Mouse (Mus musculus) embryonic facial prominence, embryonic 12.5 days (tissue): ENCODE data around the gene Ubap2. TPM values are rescaled to one million over a fixed set of nuclear protein-coding genes. Genes with fewer than 3 reads are reported as not detected.

ENCODE experiments used
- ATAC-seq: fragments of 200-750 bp; cut with Nextera tagmentation; 2 replicates; pipeline ENCODE4 v1.8.0; 2017; ENCODE audit not compliant: insufficient number of reproducible peaks, insufficient read depth, low FRiP score, low TSS enrichment
- H3K27ac ChIP-seq: fragments of 300-500 bp; sonication (generic); 2 replicates; pipeline ENCODE4 v1.5.1; 2016; ENCODE audit warnings: mild to moderate bottlenecking
- H3K27me3 ChIP-seq: fragments of 300-500 bp; sonication (generic); 2 replicates; pipeline ENCODE4 v1.6.1; 2016; ENCODE audit warnings: mild to moderate bottlenecking, moderate library complexity
- H3K36me3 ChIP-seq: fragments of 300-500 bp; sonication (generic); 2 replicates; pipeline ENCODE4 v1.6.1; 2016; ENCODE audit warnings: mild to moderate bottlenecking
- H3K4me1 ChIP-seq: fragments of 300-500 bp; sonication (generic); 2 replicates; pipeline ENCODE4 v1.6.1; 2016
- H3K4me2 ChIP-seq: fragments of 300-500 bp; sonication (generic); replicated peaks from 2 replicates; pipeline ENCODE4 v1.6.1; 2016; ENCODE audit warnings: mild to moderate bottlenecking, moderate library complexity
- H3K4me3 ChIP-seq: fragments of 300-500 bp; sonication (generic); 2 replicates; pipeline ENCODE4 v1.5.1; 2016; ENCODE audit warnings: mild to moderate bottlenecking
- H3K9ac ChIP-seq: fragments of 300-500 bp; sonication (generic); 2 replicates; pipeline ENCODE4 v1.6.1; 2016; ENCODE audit warnings: mild to moderate bottlenecking, moderate library complexity
- H3K9me3 ChIP-seq: fragments of 300-500 bp; sonication (generic); 2 replicates; pipeline ENCODE4 v1.6.1; 2016; ENCODE audit warnings: mild to moderate bottlenecking, moderate library complexity
- WGBS: fragments of 180-500 bp; shearing (Covaris S2); methylation state at CpG from one replicate; pipeline ENCODE4 v1.1.7; 2016; 5-methylcytosine and 5-hydroxymethylcytosine counted together
- polyA plus RNA-seq: library from polyadenylated mRNA; unstranded; fragments of >200 nt; fragmentation: Nextera tagmentation; extraction: Ambion mirVana; gene quantifications from 2 replicates; pipeline ENCODE4 v1.2.1, GENCODE M21; 2016

The Ubap2 gene
- polyA plus RNA-seq, 1 experiment from 2014 or later: 74.4 TPM

- 0 out of 2 replicates have a peak overlapping the region, but pooled peaks have one; percentile 2 for H3K9ac ChIP-seq
- H3K4me3 ChIP-seq: no peak overlapping the region
- H3K27me3 ChIP-seq: no peaks in the 10 kb centered on the region
- H3K36me3 ChIP-seq: peaks cover 93% of the 10 kb centered on the region
- WGBS: 68% methylated on average over 3 of the region's 3 CpGs
- H3K4me2 ChIP-seq: no peak overlapping the region
- H3K9me3 ChIP-seq: no peaks in the 10 kb centered on the region
- ATAC-seq: no peak
- no peaks in the 10 kb centered on the region for H3K4me1 ChIP-seq
- H3K27ac ChIP-seq: no peak overlapping the region
Measured at GRCm38 (mm10) chr4:41196861-41197610, 77.9 kb downstream of the Ubap2 start.

GRCm38 (mm10) chr4:41195328-41195727, 79.6 kb downstream of the Ubap2 start:
- peaks cover 89% of the 10 kb centered on the region for H3K36me3 ChIP-seq
- no peaks in the 10 kb centered on the region for H3K27me3 ChIP-seq
- 86% methylated on average over 15 of the region's 15 CpGs for WGBS
- 0 out of 2 replicates have a peak overlapping the region, but pooled peaks have one; percentile 4 for H3K27ac ChIP-seq
- H3K4me1 ChIP-seq: no peaks in the 10 kb centered on the region
- H3K9me3 ChIP-seq: no peaks in the 10 kb centered on the region
- H3K9ac ChIP-seq: no peak overlapping the region
- H3K4me2 ChIP-seq: no peak overlapping the region
- ATAC-seq: no peak
- H3K4me3 ChIP-seq: no peak overlapping the region

- peaks cover 78% of the 10 kb centered on the region for H3K36me3 ChIP-seq
- H3K9me3 ChIP-seq: no peaks in the 10 kb centered on the region
- H3K4me1 ChIP-seq: no peaks in the 10 kb centered on the region
- 69% methylated on average over 14 of the region's 14 CpGs for WGBS
- no peak overlapping the region for H3K4me3 ChIP-seq
- no peaks in the 10 kb centered on the region for H3K27me3 ChIP-seq
- no peak overlapping the region for H3K9ac ChIP-seq
- H3K4me2 ChIP-seq: no peak overlapping the region
- ATAC-seq: no peak
- H3K27ac ChIP-seq: peak overlapping the region; percentile 26; the same call in 1 of the 2 replicates
Measured at GRCm38 (mm10) chr4:41192544-41193512, 82.1 kb downstream of the Ubap2 start.

GRCm38 (mm10) chr4:41189809-41190208, 85.1 kb downstream of the Ubap2 start:
- no peak for ATAC-seq
- Histone ChIP-seq H3K27me3 (no peaks in the 10 kb centered on the region), H3K4me1 (no peaks in the 10 kb centered on the region), H3K9ac (no peak overlapping the region), H3K4me3 (no peak overlapping the region), H3K27ac (no peak overlapping the region), H3K4me2 (no peak overlapping the region), H3K36me3 (peaks cover 70% of the 10 kb centered on the region), H3K9me3 (no peaks in the 10 kb centered on the region)
- WGBS: 90% methylated on average over 2 of the region's 2 CpGs

GRCm38 (mm10) chr4:41179825-41180725, 94.9 kb downstream of the Ubap2 start:
- Histone ChIP-seq H3K4me2 (no peak overlapping the region), H3K9me3 (no peaks in the 10 kb centered on the region), H3K4me3 (no peak overlapping the region), H3K36me3 (peaks cover 56% of the 10 kb centered on the region), H3K27me3 (no peaks in the 10 kb centered on the region), H3K4me1 (no peaks in the 10 kb centered on the region), H3K27ac (no peak overlapping the region), H3K9ac (no peak overlapping the region)
- WGBS: 90% methylated on average over 15 of the region's 15 CpGs
- ATAC-seq: no peak

GRCm38 (mm10) chr4:41174631-41175030, 100.3 kb downstream of the Ubap2 start:
- H3K9ac ChIP-seq: no peak overlapping the region
- H3K4me3 ChIP-seq: no peak overlapping the region
- WGBS: 83% methylated on average over 2 of the region's 2 CpGs
- no peaks in the 10 kb centered on the region for H3K9me3 ChIP-seq
- no peak overlapping the region for H3K4me2 ChIP-seq
- no peaks in the 10 kb centered on the region for H3K4me1 ChIP-seq
- ATAC-seq: no peak
- no peak overlapping the region for H3K27ac ChIP-seq
- peaks cover 39% of the 10 kb centered on the region for H3K36me3 ChIP-seq
- no peaks in the 10 kb centered on the region for H3K27me3 ChIP-seq

- peaks cover 29% of the 10 kb centered on the region for H3K36me3 ChIP-seq
- no peak overlapping the region for H3K4me3 ChIP-seq
- no peaks in the 10 kb centered on the region for H3K9me3 ChIP-seq
- WGBS: 84% methylated on average over 2 of the region's 2 CpGs
- H3K4me2 ChIP-seq: no peak overlapping the region
- no peak for ATAC-seq
- H3K27me3 ChIP-seq: no peaks in the 10 kb centered on the region
- no peaks in the 10 kb centered on the region for H3K4me1 ChIP-seq
- H3K9ac ChIP-seq: no peak overlapping the region
- no peak overlapping the region for H3K27ac ChIP-seq
Measured at GRCm38 (mm10) chr4:41170970-41171369, 104.0 kb downstream of the Ubap2 start.

- Histone ChIP-seq H3K4me2 (no peak overlapping the region), H3K9ac (no peak overlapping the region), H3K36me3 (peaks cover 14% of the 10 kb centered on the region), H3K4me1 (no peaks in the 10 kb centered on the region), H3K4me3 (no peak overlapping the region), H3K9me3 (no peaks in the 10 kb centered on the region), H3K27ac (0 out of 2 replicates have a peak overlapping the region, but pooled peaks have one; percentile 30), H3K27me3 (no peaks in the 10 kb centered on the region)
- ATAC-seq: no peak
- WGBS: 79% methylated on average over 6 of the region's 6 CpGs
Measured at GRCm38 (mm10) chr4:41165693-41166475, 109.1 kb downstream of the Ubap2 start.

GRCm38 (mm10) chr4:41164974-41165373, 110.0 kb downstream of the Ubap2 start:
- H3K4me2 ChIP-seq: no peak overlapping the region
- H3K9me3 ChIP-seq: no peaks in the 10 kb centered on the region
- WGBS: 27% methylated on average over 2 of the region's 2 CpGs
- ATAC-seq: no peak
- no peaks in the 10 kb centered on the region for H3K4me1 ChIP-seq
- peaks cover 14% of the 10 kb centered on the region for H3K36me3 ChIP-seq
- 0 out of 2 replicates have a peak overlapping the region, but pooled peaks have one; percentile 30 for H3K27ac ChIP-seq
- H3K9ac ChIP-seq: no peak overlapping the region
- H3K4me3 ChIP-seq: no peak overlapping the region
- no peaks in the 10 kb centered on the region for H3K27me3 ChIP-seq

GRCm38 (mm10) chr4:41161232-41161631, 113.7 kb downstream of the Ubap2 start:
- no peak overlapping the region for H3K27ac ChIP-seq
- 91% methylated on average over 3 of the region's 3 CpGs for WGBS
- ATAC-seq: no peak

More at GRCm38 (mm10) chr4:41161232-41161631, 113.7 kb downstream of the Ubap2 start:
- no peaks in the 10 kb centered on the region for H3K4me1 ChIP-seq
- H3K27me3 ChIP-seq: no peaks in the 10 kb centered on the region
- no peak overlapping the region for H3K9ac ChIP-seq
- H3K36me3 ChIP-seq: no peaks in the 10 kb centered on the region
- no peak overlapping the region for H3K4me3 ChIP-seq
- no peak overlapping the region for H3K4me2 ChIP-seq
- H3K9me3 ChIP-seq: no peaks in the 10 kb centered on the region
